Mouse (Mus musculus): ENCODE measurements around the gene Casp14. TPM values are rescaled to one million over a fixed set of nuclear protein-coding genes. Genes with fewer than 3 reads are reported as not detected.
"Not testable (repeated sequence)": the region's sequence is repeated elsewhere in the genome, so short reads cannot be mapped to it uniquely, and the experiment has no call there.

The Casp14 gene
- polyA plus RNA-seq, 1 experiment from 2014 or later = 0.14 TPM

DNA sequence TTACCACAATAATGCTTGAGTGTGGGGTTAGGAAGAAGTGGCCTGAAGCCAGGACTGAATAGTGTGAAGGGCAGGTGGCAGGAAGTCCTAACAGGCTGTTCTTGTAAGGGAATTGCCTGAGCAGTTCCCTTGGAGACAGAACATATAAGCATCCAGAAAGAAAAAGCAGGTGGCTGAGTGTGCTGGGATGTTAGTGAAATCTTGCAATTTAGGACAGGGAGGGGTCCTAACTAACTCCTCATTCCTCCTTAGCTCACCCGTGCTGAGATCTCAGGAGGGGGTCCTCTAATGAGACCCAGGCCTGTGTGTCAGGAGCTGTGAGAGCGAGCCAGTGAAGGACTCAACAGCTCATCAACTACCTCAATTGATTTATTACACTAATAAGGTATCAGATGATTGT, 5.3 kb upstream of the Casp14 start:
- ATAC-seq = no peak
- H3K36me3 ChIP-seq = no peaks in the 10 kb centered on the region
- H3K9ac ChIP-seq = no peak overlapping the region
- no peak overlapping the region for H3K4me2 ChIP-seq (replicated peaks)
- no peak overlapping the region for H3K4me3 ChIP-seq (replicated peaks)
- H3K27ac ChIP-seq = no peak overlapping the region
- no peaks in the 10 kb centered on the region for H3K27me3 ChIP-seq (replicated peaks)
- H3K4me1 ChIP-seq (replicated peaks) = no peaks in the 10 kb centered on the region
- 44% methylated on average over 2 of the region's 2 CpGs for WGBS
- H3K9me3 ChIP-seq = no peaks in the 10 kb centered on the region

DNA sequence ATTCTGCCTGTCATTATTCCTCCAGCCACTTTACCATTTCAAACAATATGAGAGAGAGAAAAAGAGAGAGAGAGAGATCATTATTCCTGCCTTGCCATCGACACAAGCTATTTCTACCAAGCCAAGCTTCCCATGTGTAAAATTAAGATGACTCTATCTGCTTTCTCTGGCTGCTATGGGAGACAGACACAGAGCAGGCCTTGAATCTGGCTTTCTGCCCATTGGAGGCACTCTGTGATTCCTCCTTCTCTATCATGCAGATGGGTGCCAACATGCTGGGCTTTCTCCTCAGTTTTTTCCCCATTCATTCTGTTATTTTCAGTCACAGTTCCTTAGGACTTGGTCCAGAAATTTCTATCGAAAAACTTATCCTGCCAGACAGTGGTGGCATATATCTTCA, 4.6 kb upstream of the Casp14 start:
- Histone ChIP-seq H3K4me2 (replicated peaks) (no peak overlapping the region), H3K9me3 (no peaks in the 10 kb centered on the region), H3K36me3 (no peaks in the 10 kb centered on the region), H3K9ac (no peak overlapping the region), H3K27ac (no peak overlapping the region), H3K27me3 (replicated peaks) (no peaks in the 10 kb centered on the region), H3K4me3 (replicated peaks) (no peak overlapping the region), H3K4me1 (replicated peaks) (no peaks in the 10 kb centered on the region)
- ATAC-seq = no peak
- 70% methylated on average over 2 of the region's 2 CpGs for whole genome bisulfite sequencing

DNA sequence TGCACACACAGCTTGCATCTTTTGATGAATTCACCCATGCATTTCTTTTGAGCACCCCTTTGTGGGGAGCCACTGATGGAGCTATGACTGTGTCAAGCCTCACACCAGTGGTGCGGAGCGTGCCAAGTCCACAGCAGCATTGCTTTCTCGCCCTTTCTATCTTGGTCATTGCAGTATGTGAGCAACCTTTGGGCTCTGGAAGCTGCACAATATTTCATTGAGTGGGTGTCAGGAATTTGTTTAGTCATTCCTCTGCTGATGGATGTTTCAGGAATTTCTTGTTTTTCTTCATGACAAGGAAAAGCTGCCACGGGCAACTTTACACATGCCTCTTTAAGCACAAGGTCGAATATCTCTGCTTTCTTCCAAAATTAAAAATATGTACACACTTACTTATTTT, 3.9 kb upstream of the Casp14 start:
- 67% methylated on average over 5 of the region's 5 CpGs for WGBS
- Histone ChIP-seq H3K9me3 (no peaks in the 10 kb centered on the region), H3K4me1 (replicated peaks) (no peaks in the 10 kb centered on the region), H3K27me3 (replicated peaks) (no peaks in the 10 kb centered on the region), H3K4me2 (replicated peaks) (no peak overlapping the region), H3K9ac (no peak overlapping the region), H3K36me3 (no peaks in the 10 kb centered on the region), H3K27ac (no peak overlapping the region), H3K4me3 (replicated peaks) (no peak overlapping the region)
- no peak for ATAC-seq

DNA sequence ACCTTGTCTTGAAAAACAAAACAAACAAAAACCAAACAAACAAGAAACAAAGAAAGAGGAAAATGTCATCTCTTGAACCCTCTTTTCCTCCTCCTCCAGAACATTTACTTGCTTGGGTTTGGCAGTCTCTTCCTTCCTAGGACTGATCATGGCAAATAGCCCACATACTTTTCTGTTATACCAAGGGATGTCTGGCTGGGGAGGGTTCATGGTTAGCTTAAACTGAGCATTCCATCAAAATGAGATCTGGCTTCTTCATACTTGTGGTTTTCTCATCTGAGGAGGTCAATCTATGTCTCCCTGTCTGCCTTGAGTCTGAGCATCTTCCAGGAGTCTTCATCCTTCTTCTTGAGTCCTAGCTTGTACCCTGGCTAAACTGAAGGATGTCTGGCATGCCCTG, 1.9 kb downstream of the Casp14 start:
- Histone ChIP-seq H3K27ac (no peak overlapping the region), H3K27me3 (replicated peaks) (no peaks in the 10 kb centered on the region), H3K9ac (no peak overlapping the region), H3K4me2 (replicated peaks) (no peak overlapping the region), H3K4me1 (replicated peaks) (no peaks in the 10 kb centered on the region), H3K9me3 (no peaks in the 10 kb centered on the region), H3K36me3 (no peaks in the 10 kb centered on the region), H3K4me3 (replicated peaks) (no peak overlapping the region)
- no peak for ATAC-seq

DNA sequence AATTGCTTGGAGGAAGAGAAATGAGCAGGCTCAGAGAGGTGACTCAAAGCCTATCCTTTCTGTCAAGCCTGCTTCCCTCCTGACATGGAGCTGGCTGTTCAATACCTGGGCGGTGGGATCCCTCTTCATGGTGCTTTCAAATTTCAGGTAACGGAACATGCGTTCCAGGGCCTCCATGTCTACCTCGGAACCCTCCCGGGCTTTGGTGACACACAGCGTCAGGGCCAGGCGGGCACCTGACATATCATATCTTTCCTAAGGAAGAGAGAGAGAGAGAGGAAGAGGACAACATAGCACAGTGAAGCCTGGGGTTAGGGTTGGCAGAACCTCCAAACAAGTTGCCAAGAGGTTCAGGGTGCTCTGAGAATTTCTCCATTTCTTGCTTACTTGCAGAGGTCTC, 2.9 kb downstream of the Casp14 start:
- no peaks in the 10 kb centered on the region for H3K27me3 ChIP-seq (replicated peaks)
- H3K9me3 ChIP-seq = no peaks in the 10 kb centered on the region
- H3K4me2 ChIP-seq (replicated peaks) = no peak overlapping the region
- no peaks in the 10 kb centered on the region for H3K4me1 ChIP-seq (replicated peaks)
- no peak overlapping the region for H3K4me3 ChIP-seq (replicated peaks)
- 95% methylated on average over 7 of the region's 7 CpGs for WGBS
- H3K36me3 ChIP-seq = no peaks in the 10 kb centered on the region
- no peak overlapping the region for H3K9ac ChIP-seq
- no peak overlapping the region for H3K27ac ChIP-seq
- ATAC-seq = no peak

DNA sequence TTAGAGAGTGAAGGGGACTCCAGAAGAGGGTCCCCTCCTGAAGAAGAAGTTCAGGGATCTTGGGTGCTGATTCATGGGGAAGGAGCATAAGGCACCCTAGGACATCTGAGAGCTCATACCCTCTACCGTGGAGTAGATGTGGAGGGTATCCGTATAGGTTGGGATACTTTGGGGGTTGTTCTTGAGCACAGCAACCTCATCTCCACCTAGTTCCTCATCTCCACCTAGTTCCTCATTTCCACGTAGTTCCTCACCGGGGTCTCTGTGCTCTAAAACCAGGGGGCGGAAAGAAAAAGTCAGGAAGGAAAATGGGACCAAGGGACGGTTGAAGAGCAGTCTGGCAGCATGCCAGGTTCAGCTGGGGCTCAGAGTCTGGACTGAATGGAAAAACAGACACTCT, 4.0 kb downstream of the Casp14 start:
- Histone ChIP-seq H3K9me3 (no peaks in the 10 kb centered on the region), H3K9ac (no peak overlapping the region), H3K4me2 (replicated peaks) (no peak overlapping the region), H3K4me3 (replicated peaks) (no peak overlapping the region), H3K36me3 (no peaks in the 10 kb centered on the region), H3K27ac (no peak overlapping the region), H3K4me1 (replicated peaks) (no peaks in the 10 kb centered on the region), H3K27me3 (replicated peaks) (no peaks in the 10 kb centered on the region)
- no peak for ATAC-seq
- WGBS = 68% methylated on average over 6 of the region's 6 CpGs

DNA sequence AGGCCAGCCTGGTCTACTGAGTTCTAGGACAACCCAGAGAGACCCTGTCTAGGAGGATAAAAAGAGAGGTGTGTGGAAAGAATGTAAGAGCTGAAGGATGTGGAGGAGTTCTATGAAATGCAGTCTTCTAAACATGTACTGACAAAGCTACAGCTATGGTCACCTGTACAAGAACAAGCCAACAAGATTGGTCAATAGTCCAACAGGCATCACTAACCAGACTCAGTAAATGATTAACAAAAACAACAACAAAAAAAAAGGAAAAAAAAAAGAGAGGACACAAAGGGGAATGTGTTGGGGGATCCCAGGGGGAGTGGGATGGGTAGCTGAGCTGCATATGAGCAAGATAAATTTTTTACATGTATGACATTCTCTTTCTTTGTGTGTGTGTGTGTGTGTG, 7.4 kb downstream of the Casp14 start:
- no peak overlapping the region for H3K27ac ChIP-seq
- no peaks in the 10 kb centered on the region for H3K27me3 ChIP-seq (replicated peaks)
- H3K4me3 ChIP-seq (replicated peaks) = no peak overlapping the region
- no peak overlapping the region for H3K4me2 ChIP-seq (replicated peaks)
- no peaks in the 10 kb centered on the region for H3K36me3 ChIP-seq
- H3K9me3 ChIP-seq = no peaks in the 10 kb centered on the region
- no peaks in the 10 kb centered on the region for H3K4me1 ChIP-seq (replicated peaks)
- no peak for ATAC-seq
- H3K9ac ChIP-seq = no peak overlapping the region

DNA sequence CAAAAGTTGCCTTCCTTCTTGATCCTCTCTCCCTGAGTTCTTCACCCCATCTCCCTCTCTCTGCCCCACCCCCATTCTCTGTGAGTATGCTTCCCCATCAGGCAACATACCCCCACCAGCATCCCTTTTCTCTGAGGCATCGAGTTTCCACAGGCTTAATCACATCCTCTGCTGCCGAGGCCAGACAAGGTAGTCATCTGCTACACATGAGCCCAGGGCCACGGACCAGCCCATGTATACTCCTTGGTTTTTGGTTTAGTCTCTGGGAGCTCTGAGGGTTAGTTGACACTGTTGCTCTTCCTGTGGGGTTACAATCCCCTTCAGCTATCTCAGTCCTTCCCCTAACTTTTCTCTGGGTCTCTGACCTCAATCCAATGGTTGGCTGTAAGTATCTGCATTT, 17.2 kb downstream of the Casp14 start:
- no peaks in the 10 kb centered on the region for H3K4me1 ChIP-seq (replicated peaks)
- WGBS = 42% methylated on average over 3 of the region's 3 CpGs
- no peaks in the 10 kb centered on the region for H3K9me3 ChIP-seq
- H3K36me3 ChIP-seq = no peaks in the 10 kb centered on the region
- H3K4me2 ChIP-seq (replicated peaks) = no peak overlapping the region
- no peaks in the 10 kb centered on the region for H3K27me3 ChIP-seq (replicated peaks)
- H3K9ac ChIP-seq = no peak overlapping the region
- H3K4me3 ChIP-seq (replicated peaks) = no peak overlapping the region
- H3K27ac ChIP-seq = no peak overlapping the region
- no peak for ATAC-seq

DNA sequence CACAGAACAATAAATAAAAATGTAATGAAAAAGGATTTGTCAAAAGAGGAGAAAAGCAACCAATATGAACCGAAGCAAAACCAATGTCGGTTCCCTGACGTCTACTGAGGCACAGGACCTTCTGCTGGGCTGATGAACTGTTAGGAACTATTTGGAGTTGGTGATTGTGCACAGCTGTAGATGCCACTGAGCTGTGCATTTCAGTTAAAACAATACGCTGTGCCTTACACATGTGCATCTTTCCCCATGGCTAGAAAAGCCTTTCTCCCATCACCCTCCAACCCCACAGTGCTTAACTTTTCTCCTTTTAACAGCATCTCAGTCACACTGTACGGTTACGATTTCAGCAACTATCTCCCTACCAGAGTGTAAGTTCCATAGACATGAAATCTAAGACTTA, 28.1 kb downstream of the Casp14 start:
- no peak overlapping the region for H3K4me3 ChIP-seq (replicated peaks)
- 73% methylated on average over 6 of the region's 6 CpGs for WGBS
- H3K4me1 ChIP-seq (replicated peaks) = no peaks in the 10 kb centered on the region
- no peaks in the 10 kb centered on the region for H3K36me3 ChIP-seq
- H3K27me3 ChIP-seq (replicated peaks) = no peaks in the 10 kb centered on the region
- no peak overlapping the region for H3K9ac ChIP-seq
- no peaks in the 10 kb centered on the region for H3K9me3 ChIP-seq
- no peak overlapping the region for H3K4me2 ChIP-seq (replicated peaks)
- H3K27ac ChIP-seq = no peak overlapping the region
- no peak for ATAC-seq

DNA sequence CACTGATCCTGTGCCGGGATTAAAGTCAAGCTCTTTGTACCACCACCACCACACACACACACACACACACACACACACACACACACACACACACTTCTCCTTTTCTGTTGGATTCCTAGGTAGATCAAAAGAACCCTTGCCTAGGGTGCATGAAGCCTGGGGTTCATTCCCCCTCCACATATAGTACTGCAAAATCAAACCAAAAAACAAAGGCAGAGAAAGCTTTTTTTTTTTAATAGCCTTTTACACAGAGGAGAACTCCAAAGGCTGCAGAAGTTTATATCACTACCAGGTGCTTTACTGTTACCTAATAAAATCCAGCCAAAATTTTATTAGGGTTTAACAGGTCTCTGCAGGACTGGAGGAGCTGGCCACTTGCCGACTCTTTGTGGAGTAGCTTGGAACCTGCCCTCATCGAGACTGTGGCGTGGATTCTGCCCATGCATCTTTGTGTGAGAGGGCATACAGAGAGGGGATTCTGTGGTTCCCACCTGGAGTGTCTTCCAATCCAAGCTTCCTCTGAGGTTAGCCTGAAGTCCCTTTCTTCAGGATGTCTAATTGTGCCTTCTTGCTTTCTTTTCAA, 31.0 kb downstream of the Casp14 start:
- ATAC-seq = no peak
- Histone ChIP-seq H3K36me3 (no peaks in the 10 kb centered on the region), H3K4me1 (replicated peaks) (no peaks in the 10 kb centered on the region), H3K9me3 (no peaks in the 10 kb centered on the region), H3K9ac (no peak overlapping the region), H3K27me3 (replicated peaks) (no peaks in the 10 kb centered on the region), H3K4me2 (replicated peaks) (no peak overlapping the region), H3K4me3 (replicated peaks) (no peak overlapping the region), H3K27ac (no peak overlapping the region)
- WGBS = 71% methylated on average over 4 of the region's 4 CpGs

DNA sequence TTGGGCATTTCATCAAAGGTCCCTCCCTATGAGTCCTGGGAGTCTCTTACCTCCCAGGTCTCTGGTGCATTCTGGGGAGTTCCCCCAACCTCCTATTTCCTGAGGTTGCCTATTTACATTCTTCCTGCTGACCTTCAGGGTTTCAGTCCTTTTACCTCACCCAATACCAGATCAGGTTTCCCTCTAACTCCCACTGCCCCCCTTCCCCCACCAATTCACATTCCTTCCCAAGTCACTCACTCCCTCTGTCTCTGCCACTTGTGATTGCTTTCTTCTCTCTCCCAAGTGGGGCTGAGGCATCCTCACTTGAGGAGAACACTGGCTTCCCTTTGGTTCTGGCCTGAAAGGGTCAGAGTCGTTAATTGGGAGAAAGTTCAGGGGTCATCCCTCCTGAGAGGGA, 48.0 kb downstream of the Casp14 start:
- H3K27me3 ChIP-seq (replicated peaks); ATAC-seq; H3K4me3 ChIP-seq (replicated peaks); H3K4me1 ChIP-seq (replicated peaks); H3K4me2 ChIP-seq (replicated peaks); H3K9ac ChIP-seq; H3K27ac ChIP-seq; H3K36me3 ChIP-seq; H3K9me3 ChIP-seq: not testable (repeated sequence)
- WGBS = 11% methylated on average over 1 of the region's 1 CpGs

DNA sequence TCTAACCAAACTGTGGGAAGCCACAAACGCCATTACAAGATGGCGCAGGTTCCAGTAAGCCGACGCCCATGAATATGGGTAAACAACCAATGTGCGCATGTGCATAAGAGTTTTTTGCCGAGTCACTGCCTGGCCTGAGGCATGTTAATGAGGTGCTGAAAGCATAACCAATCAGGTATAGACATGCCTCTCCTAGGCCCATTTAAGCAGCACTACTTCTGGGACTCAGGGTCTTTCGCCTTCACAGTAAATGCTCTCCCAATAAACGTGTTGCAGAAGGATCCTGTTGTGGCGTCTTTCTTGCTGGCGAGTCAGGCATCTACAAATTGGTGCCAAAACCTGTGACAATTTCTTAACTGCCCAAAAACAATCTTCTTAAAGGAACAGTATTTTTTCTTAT, 51.4 kb downstream of the Casp14 start:
- H3K36me3 ChIP-seq; H3K4me3 ChIP-seq (replicated peaks); H3K4me2 ChIP-seq (replicated peaks); H3K9ac ChIP-seq; H3K27ac ChIP-seq; H3K27me3 ChIP-seq (replicated peaks); ATAC-seq; H3K4me1 ChIP-seq (replicated peaks); H3K9me3 ChIP-seq: not testable (repeated sequence)
- WGBS = 92% methylated on average over 10 of the region's 10 CpGs

DNA sequence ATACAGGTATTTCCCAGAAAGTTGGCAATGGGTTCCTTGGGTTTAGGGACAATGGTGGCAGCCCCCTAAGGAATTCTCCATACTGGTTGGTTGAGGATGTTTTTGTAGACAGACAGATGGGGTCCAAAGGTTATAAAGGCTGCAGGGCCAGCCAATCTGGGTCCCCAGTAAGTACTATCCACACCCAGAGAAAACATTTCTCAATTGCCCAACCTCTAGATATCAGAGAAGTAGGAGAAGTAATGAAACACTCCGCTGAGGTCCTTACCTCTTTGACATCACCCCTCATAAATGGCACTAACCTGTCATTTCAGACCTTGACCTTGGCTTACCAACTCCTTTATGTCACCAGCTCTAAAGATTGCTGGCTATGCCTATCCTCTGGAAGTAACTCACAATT, 53.5 kb downstream of the Casp14 start:
- Histone ChIP-seq H3K27ac (no peak overlapping the region), H3K4me2 (replicated peaks) (no peak overlapping the region), H3K9me3 (no peaks in the 10 kb centered on the region), H3K9ac (no peak overlapping the region), H3K27me3 (replicated peaks) (no peaks in the 10 kb centered on the region), H3K4me3 (replicated peaks) (no peak overlapping the region), H3K36me3 (no peaks in the 10 kb centered on the region), H3K4me1 (replicated peaks) (no peaks in the 10 kb centered on the region)
- ATAC-seq = peak; percentile 68
- WGBS = 73% methylated on average over 1 of the region's 1 CpGs

Data from intestine, embryonic 15.5 days (tissue).